Mouse (Mus musculus): ENCODE measurements at regions not wholly inside any gene's neighbourhood (a gene's known extent, or its start where the extent isn't known, plus 50 kb on each side); places are given as distances from the start of the nearest gene placed in this dataset.

GRCm38 (mm10) chr4:84214523-84214922, 460.6 kb downstream of the Bnc2 start:
- DNase-seq (ENCODE audit: low spot score in 2 of 2), result no peak

DNA sequence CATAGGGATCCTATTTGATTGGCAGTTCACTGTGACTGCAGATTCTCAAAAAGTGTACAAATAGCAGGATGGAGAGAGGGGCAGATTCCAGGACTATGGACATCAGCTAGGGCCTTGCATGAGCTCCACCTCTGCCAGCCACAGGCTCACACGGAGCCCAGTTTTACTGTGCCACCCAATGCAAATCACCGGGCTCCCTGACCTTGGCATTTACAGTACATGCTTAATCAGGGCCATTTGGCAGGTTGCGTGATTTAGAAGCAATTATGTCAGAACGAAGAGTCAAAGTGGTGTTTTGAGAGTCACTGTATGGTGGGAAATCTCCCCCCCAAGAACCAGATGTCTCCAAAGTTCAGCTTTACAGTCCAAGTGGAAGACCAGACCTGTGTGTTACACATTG, 456.1 kb downstream of the Bnc2 start:
- DNase-seq (ENCODE audit: low spot score in 2 of 2), result no peak

- DNase-seq (ENCODE audit: low spot score in 2 of 2), result no peak
Measured at GRCm38 (mm10) chr4:84222057-84222717, 452.9 kb downstream of the Bnc2 start.

DNA sequence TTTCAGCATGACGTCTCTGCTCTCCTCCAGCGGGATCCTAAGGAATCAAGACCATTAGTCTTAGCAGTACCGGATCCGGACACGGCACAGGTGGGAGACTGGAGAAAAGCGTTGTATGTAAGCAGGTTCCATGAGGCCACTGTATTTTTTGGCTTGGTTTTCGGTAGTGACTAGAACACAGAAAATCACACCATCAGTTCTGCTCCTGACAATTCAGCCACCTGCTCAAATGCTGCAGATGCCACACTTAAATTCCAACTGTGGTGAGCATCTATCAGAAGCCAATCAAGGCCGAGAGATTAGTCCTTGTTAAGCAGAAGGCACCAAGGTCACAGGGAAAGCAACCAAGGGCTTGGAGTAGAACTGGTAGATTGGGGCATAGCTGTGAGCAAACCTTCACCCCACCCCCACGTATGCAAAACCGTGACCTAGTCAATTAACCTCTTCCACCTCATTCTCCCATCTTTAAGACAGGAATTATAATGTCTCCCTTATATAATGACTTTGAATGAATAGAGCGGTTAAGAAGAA, 452.2 kb downstream of the Bnc2 start:
- DNase-seq (ENCODE audit: low spot score in 2 of 2), result no peak

GRCm38 (mm10) chr4:84224556-84224955, 450.5 kb downstream of the Bnc2 start:
- DNase-seq (ENCODE audit: low spot score in 2 of 2), result no peak

Measured in spleen, postnatal 4 days (tissue).